Mouse (Mus musculus) stomach, postnatal 0 days (tissue): ENCODE measurements around the gene Gnpnat1. TPM values are rescaled to one million over a fixed set of nuclear protein-coding genes. Genes with fewer than 3 reads are reported as not detected.
"Not testable (repeated sequence)": the region's sequence is repeated elsewhere in the genome, so short reads cannot be mapped to it uniquely, and the experiment has no call there.

Experiments
- ATAC-seq: fragments of 200-750 bp; cut with Nextera tagmentation; 2 replicates; pipeline ENCODE4 v1.8.0; 2017; ENCODE audit not compliant: low FRiP score, low TSS enrichment
- DNase-seq: peaks from one replicate; pipeline ENCODE4 v3.0.0-alpha.2; 2016; ENCODE audit warnings: low spot score
- H3K27ac ChIP-seq: fragments of 300-500 bp; sonication (generic); replicated peaks from 2 replicates; pipeline ENCODE4 v1.5.1; 2014; ENCODE audit warnings: mild to moderate bottlenecking, control low read depth
- H3K27me3 ChIP-seq: fragments of 300-500 bp; sonication (generic); 2 replicates; pipeline ENCODE4 v1.6.1; 2014; ENCODE audit warnings: low read length; ENCODE audit not compliant: control insufficient read depth, insufficient read depth
- H3K36me3 ChIP-seq: fragments of 300-500 bp; sonication (generic); 2 replicates; pipeline ENCODE4 v1.6.1; 2014; ENCODE audit warnings: low read length, mixed read lengths; ENCODE audit not compliant: control insufficient read depth, insufficient read depth
- H3K4me1 ChIP-seq: fragments of 300-500 bp; sonication (generic); replicated peaks from 2 replicates; pipeline ENCODE4 v1.6.1; 2014; ENCODE audit warnings: antibody characterized with exemption; ENCODE audit not compliant: control insufficient read depth, insufficient read depth
- H3K4me2 ChIP-seq: fragments of 300-500 bp; sonication (generic); replicated peaks from 2 replicates; pipeline ENCODE4 v1.6.1; 2014; ENCODE audit warnings: low read depth, mild to moderate bottlenecking, control low read depth, moderate library complexity
- H3K4me3 ChIP-seq: fragments of 300-500 bp; sonication (generic); 2 replicates; pipeline ENCODE4 v1.5.1; 2014; ENCODE audit warnings: low read depth, low read length, control low read depth
- H3K9ac ChIP-seq: fragments of 300-500 bp; sonication (generic); 2 replicates; pipeline ENCODE4 v1.6.1; 2014; ENCODE audit warnings: mild to moderate bottlenecking, low read length, control low read depth, mixed read lengths
- H3K9me3 ChIP-seq: fragments of 300-500 bp; sonication (generic); 2 replicates; pipeline ENCODE4 v1.6.1; 2016; ENCODE audit warnings: low read length; ENCODE audit not compliant: control insufficient read depth
- CTCF ChIP-seq: IDR thresholded peaks from 2 replicates; pipeline ENCODE4 v1.5.1; 2016; ENCODE audit warnings: antibody characterized with exemption, low read depth, mild to moderate bottlenecking, moderate library complexity
- EP300 ChIP-seq: optimal IDR thresholded peaks from 2 replicates; pipeline ENCODE3; 2016; ENCODE audit warnings: antibody characterized with exemption
- WGBS: fragments of 180-500 bp; shearing (Covaris S2); extraction: QIAGEN DNeasy Blood & Tissue Kit; methylation state at CpG from one replicate; pipeline ENCODE4 v1.1.7; 2014; 5-methylcytosine and 5-hydroxymethylcytosine counted together
- polyA plus RNA-seq: library from polyadenylated mRNA; unstranded; fragments of >200 nt; fragmentation: Nextera tagmentation; extraction: Ambion mirVana; gene quantifications from 2 replicates; pipeline ENCODE4 v1.2.1, GENCODE M21; 2015

Gene Gnpnat1
- 44.3 and 45.3 TPM in 2 replicates for polyA plus RNA-seq

- ATAC-seq, H3K4me2 ChIP-seq, H3K27ac ChIP-seq, H3K9ac ChIP-seq, H3K27me3 ChIP-seq, H3K4me1 ChIP-seq, H3K9me3 ChIP-seq, H3K4me3 ChIP-seq, H3K36me3 ChIP-seq, DNase-seq: not testable (repeated sequence)
- WGBS, result 69% methylated on average over 1 of the region's 3 CpGs
These were observed at the start of gene Gnpnat1 for GRCm38 (mm10) chr14:45404813-45405212. Gene Gnpnat1, minus strand, starts transcription at chr14:45404913.

- no peak overlapping the region for H3K4me2 ChIP-seq
- H3K36me3 ChIP-seq, result no peaks in the 10 kb centered on the region
- no peaks in the 10 kb centered on the region for H3K4me1 ChIP-seq
- no peak for TF ChIP-seq CTCF
- TF ChIP-seq EP300, result no peak
- ATAC-seq, result no peak
- H3K9ac ChIP-seq, result no peak overlapping the region
- no peak overlapping the region for H3K4me3 ChIP-seq
- no peaks in the 10 kb centered on the region for H3K9me3 ChIP-seq
- DNase-seq, result no peak
- peak overlapping the region; percentile 31; the same call in 1 of the 2 replicates for H3K27ac ChIP-seq
- WGBS, result 49% methylated on average over 5 of the region's 5 CpGs
- H3K27me3 ChIP-seq, result no peaks in the 10 kb centered on the region
These were observed 49.0 kb upstream of the Gnpnat1 start for GRCm38 (mm10) chr14:45453538-45454233.

GRCm38 (mm10) chr14:45452861-45453512, 48.3 kb upstream of the Gnpnat1 start:
- no peak overlapping the region for H3K4me2 ChIP-seq
- 21% methylated on average over 11 of the region's 11 CpGs for WGBS
- DNase-seq (no peak), ATAC-seq (0 out of 2 replicates have a peak, but pooled peaks have one; percentile 43)
- H3K27ac ChIP-seq, result no peak overlapping the region
- no peak overlapping the region for H3K4me3 ChIP-seq
- H3K9ac ChIP-seq, result no peak overlapping the region
- H3K9me3 ChIP-seq, result no peaks in the 10 kb centered on the region
- TF ChIP-seq EP300 (no peak), CTCF (no peak)
- no peaks in the 10 kb centered on the region for H3K36me3 ChIP-seq
- H3K4me1 ChIP-seq, result no peaks in the 10 kb centered on the region
- H3K27me3 ChIP-seq, result no peaks in the 10 kb centered on the region

- Histone ChIP-seq H3K4me1 (no peaks in the 10 kb centered on the region), H3K4me3 (no peak overlapping the region), H3K4me2 (no peak overlapping the region), H3K36me3 (no peaks in the 10 kb centered on the region), H3K9ac (no peak overlapping the region), H3K27ac (0 out of 2 replicates have a peak overlapping the region, but pooled peaks have one; percentile 18), H3K9me3 (no peaks in the 10 kb centered on the region), H3K27me3 (no peaks in the 10 kb centered on the region)
- ATAC-seq (no peak), DNase-seq (no peak)
- TF ChIP-seq EP300 (no peak), CTCF (no peak)
- WGBS, result 35% methylated on average over 4 of the region's 4 CpGs
These were observed 47.4 kb upstream of the Gnpnat1 start for GRCm38 (mm10) chr14:45452148-45452547.

GRCm38 (mm10) chr14:45451090-45451489, 46.4 kb upstream of the Gnpnat1 start:
- DNase-seq, result no peak
- no peak overlapping the region for H3K4me3 ChIP-seq
- no peak overlapping the region for H3K27ac ChIP-seq
- no peak for TF ChIP-seq CTCF
- no peak for TF ChIP-seq EP300
- H3K4me2 ChIP-seq, result no peak overlapping the region
- H3K9me3 ChIP-seq, result no peaks in the 10 kb centered on the region
- H3K36me3 ChIP-seq, result no peaks in the 10 kb centered on the region
- no peaks in the 10 kb centered on the region for H3K4me1 ChIP-seq
- no peak overlapping the region for H3K9ac ChIP-seq
- no peak for ATAC-seq
- no peaks in the 10 kb centered on the region for H3K27me3 ChIP-seq
- 47% methylated on average over 2 of the region's 2 CpGs for WGBS

- Histone ChIP-seq H3K27ac (no peak overlapping the region), H3K4me2 (no peak overlapping the region), H3K9me3 (no peaks in the 10 kb centered on the region), H3K27me3 (no peaks in the 10 kb centered on the region), H3K4me3 (no peak overlapping the region), H3K9ac (no peak overlapping the region), H3K4me1 (no peaks in the 10 kb centered on the region; the same call in 1 of the 2 replicates), H3K36me3 (no peaks in the 10 kb centered on the region)
- ATAC-seq (no peak), DNase-seq (no peak)
- WGBS, result 41% methylated on average over 3 of the region's 3 CpGs
- TF ChIP-seq CTCF (no peak), EP300 (no peak)
These were observed 42.1 kb upstream of the Gnpnat1 start for GRCm38 (mm10) chr14:45446777-45447176.
